In the genomic region with DNA sequence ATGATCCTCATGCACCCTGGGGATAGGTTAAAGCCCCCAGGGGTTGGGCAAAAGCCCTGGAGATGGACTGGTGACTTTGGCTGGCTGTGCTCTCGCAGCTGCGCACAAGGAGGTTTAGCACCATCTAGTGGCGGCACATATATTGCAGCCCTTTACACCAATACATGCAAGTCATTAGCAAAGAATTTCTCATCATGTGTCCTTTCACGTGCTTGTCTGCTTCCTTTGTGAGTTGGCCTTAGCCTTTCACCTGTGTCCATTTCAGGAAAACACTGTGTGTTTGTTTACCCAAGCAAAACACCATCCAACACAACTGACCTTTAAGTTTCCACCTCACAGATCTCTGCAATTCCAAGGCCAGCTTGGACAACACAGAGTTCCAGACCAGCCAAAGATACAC, we compare ENCODE assay signal across 13 mouse cellular contexts. TPM values are rescaled to one million over a fixed set of nuclear protein-coding genes. Genes with fewer than 3 reads are reported as not detected.
DNase-seq lines count a peak whose midpoint lies in the region; ATAC-seq and TF ChIP-seq lines count a peak whose summit lies in the region.
"Not testable (repeated sequence)": the region's sequence is repeated elsewhere in the genome, so short reads cannot be mapped to it uniquely, and the experiment has no call there.
"Had no signal": no experiment of that assay in that cellular context is flagged by ENCODE, and none has a peak within 500 bp of the region (broad histone marks: within the 10 kb centered on the region; RNA-seq: fewer than 3 reads in every experiment).

No protein-coding gene starts in this region.

- not testable (repeated sequence) for H3K9me3 ChIP-seq in limb, embryonic 11.5 days (ENCODE audit: control insufficient read depth, low read length)

- H3K4me2 ChIP-seq in limb, embryonic 11.5 days (ENCODE audit: low read depth, severe bottlenecking), result not testable (repeated sequence)

- not testable (repeated sequence) for H3K27ac ChIP-seq in cerebellum, adult 2 months (ENCODE audit: insufficient read depth, low read length); limb, embryonic 11.5 days (replicated peaks; ENCODE audit: low read depth, low read length)

- TF ChIP-seq CTCF in cerebellum, adult 2 months (IDR thresholded peaks at IDR 0.05; ENCODE audit: borderline replicate concordance, insufficient read depth, low read depth, low read length), result not testable (repeated sequence)

- not testable (repeated sequence) for H3K27me3 ChIP-seq in cerebellum, adult 2 months (ENCODE audit: control insufficient read depth, insufficient read depth, low read length); limb, embryonic 11.5 days (ENCODE audit: control insufficient read depth, insufficient read depth, low read length)

- H3K36me3 ChIP-seq in limb, embryonic 11.5 days (ENCODE audit: control insufficient read depth, insufficient read depth, low read length), result not testable (repeated sequence)

- TF ChIP-seq POLR2A in cerebellum, adult 2 months (IDR thresholded peaks at IDR 0.05; ENCODE audit: borderline replicate concordance, insufficient read depth, low read length), result not testable (repeated sequence)

- not testable (repeated sequence) for H3K9ac ChIP-seq in limb, embryonic 11.5 days (ENCODE audit: low read length)

- ATAC-seq in limb, embryonic 11.5 days (ENCODE audit: insufficient number of reproducible peaks, low FRiP score, low TSS enrichment, low read depth), result not testable (repeated sequence)

- peak; percentile 37 to 60 for DNase-seq in CD8-positive naive resting alpha-beta T cell, adult 2 months (ENCODE audit: low read depth in 2 of 2, low spot score in 2 of 2)
- peak; percentile 22 to 47 for DNase-seq in cerebellum, adult 2 months
- peak; percentile 16 to 36 for DNase-seq in frontal cortex, postnatal 14 days (ENCODE audit: low spot score in 2 of 2)
- DNase-seq in heart, postnatal 36 days, result peak; percentile 46 to 66
- peak; percentile 80 for DNase-seq in layer of hippocampus, adult 11-12 months (ENCODE audit: low spot score)
- peak; percentile 3 for DNase-seq in limb, embryonic 11.5 days (ENCODE audit: low spot score)
- DNase-seq in naive thymus-derived CD4-positive, alpha-beta T cell, adult 2 months (ENCODE audit: low read depth), result peak; percentile 26
- DNase-seq in testis, postnatal 10 days (ENCODE audit: low spot score), result peak; percentile 61

- intact Hi-C loops in heart, postnatal 36 days (cut with DNase I), result not testable (repeated sequence)

- not testable (repeated sequence) for H3K4me3 ChIP-seq in cerebellum, adult 2 months (replicated peaks; ENCODE audit: insufficient read depth, low read depth, low read length); limb, embryonic 11.5 days (ENCODE audit: low read depth, low read length)

- not testable (repeated sequence) for H3K4me1 ChIP-seq in cerebellum, adult 2 months (ENCODE audit: control insufficient read depth, insufficient read depth, low read length); limb, embryonic 11.5 days (ENCODE audit: control insufficient read depth, insufficient read depth, low read length)

- WGBS in cerebellum, adult 2 months, result 6% methylated on average over 4 of the region's 4 CpGs
- WGBS in limb, embryonic 11.5 days, result 43% methylated on average over 4 of the region's 4 CpGs

RNA-seq across cellular contexts. Expression of gene Olfr372, which starts 8.1 kb away (rescaled TPM):
- polyA plus RNA-seq in cerebellum, adult 2 months (2012; rRNA removed), result 0.10 TPM in 1 of 2 replicates, not detected in the other
- total RNA-seq in heart, postnatal 36 days (2021), result not detected
- not detected in 2 replicates for polyA plus RNA-seq in limb, embryonic 11.5 days (2014; fragmentation: Nextera tagmentation; extraction: Ambion mirVana)
- total RNA-seq: adrenal gland, postnatal 4 days had no signal
- polyA plus RNA-seq: hindbrain, embryonic 12.5 days; limb, embryonic 12.5 days; midbrain, embryonic 10.5 days; stomach, embryonic 16.5 days had no signal

RNA-seq across cellular contexts. Expression of gene Cyp4f18, which starts 23.5 kb away (rescaled TPM):
- polyA plus RNA-seq in cerebellum, adult 2 months (2012; rRNA removed), result 0.18 and 0.24 TPM in 2 replicates
- total RNA-seq in heart, postnatal 36 days (2021), result 1 to 10 TPM in 1 of 2 experiments, under 1 TPM in 1; 0.67 to 1.6 TPM
- polyA plus RNA-seq in limb, embryonic 11.5 days (2014; fragmentation: Nextera tagmentation; extraction: Ambion mirVana), result 0.30 and 1.0 TPM in 2 replicates

RNA-seq across cellular contexts. Expression of gene Olfr373, which starts 50.1 kb away (rescaled TPM):
- polyA plus RNA-seq in cerebellum, adult 2 months (2012; rRNA removed), result not detected in 2 replicates
- total RNA-seq in heart, postnatal 36 days (2021), result not detected
- 0.04 TPM in 1 of 2 replicates, not detected in the other for polyA plus RNA-seq in limb, embryonic 11.5 days (2014; fragmentation: Nextera tagmentation; extraction: Ambion mirVana)
- polyA plus RNA-seq: hindbrain, embryonic 12.5 days; limb, embryonic 12.5 days had no signal

Comparison
In these comparisons a context has a peak if more than half of its experiments do, and no peak if none do; other contexts are left out.
1. DNase-seq: peak in every context shown above with its lines; median percentile 80 in layer of hippocampus, adult 11-12 months; 61 in testis, postnatal 10 days; 56 in heart, postnatal 36 days; 48 in CD8-positive naive resting alpha-beta T cell, adult 2 months; 34 in cerebellum, adult 2 months; 26 in frontal cortex, postnatal 14 days; 26 in naive thymus-derived CD4-positive, alpha-beta T cell, adult 2 months; 3 in limb, embryonic 11.5 days.